Mouse (Mus musculus): Measurements from ENCODE around the gene Rhox1.
"Not testable (repeated sequence)": the region's sequence is repeated elsewhere in the genome, so short reads cannot be mapped to it uniquely, and the experiment has no call there.

DNA sequence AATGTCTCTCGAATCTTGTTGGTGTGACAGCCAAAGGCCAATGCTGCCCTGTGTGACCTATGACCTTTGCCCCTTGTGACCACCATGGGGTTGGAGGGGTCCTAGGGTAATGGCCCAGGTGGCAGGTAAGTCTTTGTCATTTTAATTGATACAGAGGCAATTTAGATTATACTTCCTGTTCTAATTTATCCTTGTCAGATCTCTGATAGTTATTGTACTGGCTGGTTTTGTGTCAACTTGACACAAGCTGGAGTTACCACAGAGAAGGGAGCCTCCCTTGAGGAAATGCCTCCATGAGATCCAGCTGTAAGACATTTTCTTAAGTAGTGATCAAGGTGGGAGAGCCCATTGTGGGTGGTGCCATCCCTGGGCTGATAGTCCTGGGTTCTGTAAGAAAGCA, at the start of gene Rhox1:
- not testable (repeated sequence) for TF ChIP-seq CTCF, EP300 (IDR thresholded peaks at IDR 0.05; ENCODE audit: low read depth)
